Mouse (Mus musculus): ENCODE results near the gene Gtf2i. TPM values are rescaled to one million over a fixed set of nuclear protein-coding genes. Genes with fewer than 3 reads are reported as not detected.
A peak's percentile ranks its signal among the peaks of the same experiment; 100 is the strongest.

The Gtf2i gene
- polyA plus RNA-seq, 1 experiment = 79.7 TPM

DNA sequence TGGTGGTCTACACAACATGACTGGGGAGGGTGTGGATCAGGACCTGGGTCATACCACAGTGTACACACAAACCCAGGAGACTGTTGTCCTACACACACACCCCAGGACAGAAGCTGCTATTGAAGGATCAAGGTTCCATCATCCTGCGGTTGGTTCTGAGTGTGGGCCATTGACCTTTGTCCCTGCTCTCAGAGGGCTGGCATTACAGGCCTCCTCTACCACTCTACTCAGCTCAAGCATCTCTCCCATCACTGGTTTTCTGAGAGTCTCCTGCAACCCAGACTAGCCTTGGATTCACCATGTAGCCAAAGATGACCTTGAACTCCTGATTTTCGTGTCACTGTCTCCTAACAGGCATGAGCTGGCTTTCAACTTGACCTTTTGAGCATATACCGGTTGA is 78.3 kb downstream of the Gtf2i start:
- no peak overlapping the region for H3ac ChIP-seq (ENCODE audit: control insufficient read depth, insufficient read length)
- H3K4me2 ChIP-seq (ENCODE audit: low read depth) = no peak overlapping the region
- no peaks in the 10 kb centered on the region for H3K27me3 ChIP-seq (ENCODE audit: control insufficient read depth, insufficient read depth, insufficient read length)
- no peaks in the 10 kb centered on the region for H3K79me2 ChIP-seq (ENCODE audit: control insufficient read depth, insufficient read depth)
- no peak overlapping the region for H3K4me3 ChIP-seq
- H3K36me3 ChIP-seq (ENCODE audit: control insufficient read depth, insufficient read depth) = peaks cover 22% of the 10 kb centered on the region
- TF ChIP-seq USF1 (IDR thresholded peaks at IDR 0.05; ENCODE audit: low read depth) = no peak
- TF ChIP-seq MYOG (IDR thresholded peaks at IDR 0.05; ENCODE audit: control insufficient read depth in 1 of 3, insufficient read depth in 1 of 3, insufficient read length in 2 of 3, low read depth in 2 of 3) = no peak
- TF ChIP-seq POLR2A (IDR thresholded peaks at IDR 0.05; ENCODE audit: insufficient read length, low read depth) = no peak
- no peak for TF ChIP-seq POLR2AphosphoS2 (IDR thresholded peaks at IDR 0.05; ENCODE audit: insufficient read length, low read depth)

DNA sequence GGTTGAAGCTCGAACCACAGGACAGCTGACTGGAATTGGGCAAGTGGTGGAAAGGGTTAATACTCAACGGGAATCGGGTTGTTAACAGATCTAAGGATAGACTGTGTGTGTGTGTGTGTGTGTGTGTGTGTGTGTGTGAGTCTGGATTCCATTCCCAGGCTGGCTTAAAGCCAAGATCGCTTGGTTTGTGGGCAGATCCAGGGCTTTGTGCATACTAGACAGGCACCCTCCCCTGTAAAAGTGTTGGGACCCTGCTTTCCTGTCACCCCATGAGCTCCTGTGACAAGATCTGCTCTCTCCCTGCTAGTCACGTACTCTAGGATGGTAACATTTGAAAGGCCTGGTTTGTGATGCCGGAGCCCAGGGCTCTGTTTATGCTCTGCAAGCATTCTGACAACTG is 79.4 kb downstream of the Gtf2i start:
- Histone ChIP-seq H3K4me3 (no peak overlapping the region), H3ac (ENCODE audit: control insufficient read depth, insufficient read length) (no peak overlapping the region), H3K4me2 (ENCODE audit: low read depth) (no peak overlapping the region), H3K36me3 (ENCODE audit: control insufficient read depth, insufficient read depth) (peaks cover 15% of the 10 kb centered on the region), H3K27me3 (ENCODE audit: control insufficient read depth, insufficient read depth, insufficient read length) (no peaks in the 10 kb centered on the region), H3K79me2 (ENCODE audit: control insufficient read depth, insufficient read depth) (no peaks in the 10 kb centered on the region)
- TF ChIP-seq POLR2AphosphoS2 (IDR thresholded peaks at IDR 0.05; ENCODE audit: insufficient read length, low read depth) = no peak
- no peak for TF ChIP-seq TCF12 (IDR thresholded peaks at IDR 0.05; ENCODE audit: insufficient read depth, poor library complexity, severe bottlenecking)
- TF ChIP-seq POLR2A (IDR thresholded peaks at IDR 0.05; ENCODE audit: insufficient read length, low read depth) = no peak
- TF ChIP-seq USF1 (IDR thresholded peaks at IDR 0.05; ENCODE audit: low read depth) = no peak
- TF ChIP-seq TCF3 (IDR thresholded peaks at IDR 0.05; ENCODE audit: insufficient read length, low read depth) = no peak
- TF ChIP-seq MYOD1 (IDR thresholded peaks at IDR 0.05; ENCODE audit: control insufficient read depth in 1 of 3, insufficient read length in 2 of 3, low read depth in 2 of 3) = no peak
- TF ChIP-seq REST (IDR thresholded peaks at IDR 0.05; ENCODE audit: insufficient read depth, insufficient read length) = no peak
- no peak for TF ChIP-seq E2F4 (IDR thresholded peaks at IDR 0.05; ENCODE audit: insufficient read depth)
- TF ChIP-seq MAX (IDR thresholded peaks at IDR 0.05; ENCODE audit: low read depth) = no peak
- no peak for TF ChIP-seq SRF (IDR thresholded peaks at IDR 0.05; ENCODE audit: control insufficient read depth, insufficient read length, low read depth)
- no peak for TF ChIP-seq MYOG (IDR thresholded peaks at IDR 0.05; ENCODE audit: control insufficient read depth in 1 of 3, insufficient read depth in 1 of 3, insufficient read length in 2 of 3, low read depth in 2 of 3)
- TF ChIP-seq CEBPB (IDR thresholded peaks at IDR 0.05; ENCODE audit: insufficient read depth, poor library complexity, severe bottlenecking) = no peak

DNA sequence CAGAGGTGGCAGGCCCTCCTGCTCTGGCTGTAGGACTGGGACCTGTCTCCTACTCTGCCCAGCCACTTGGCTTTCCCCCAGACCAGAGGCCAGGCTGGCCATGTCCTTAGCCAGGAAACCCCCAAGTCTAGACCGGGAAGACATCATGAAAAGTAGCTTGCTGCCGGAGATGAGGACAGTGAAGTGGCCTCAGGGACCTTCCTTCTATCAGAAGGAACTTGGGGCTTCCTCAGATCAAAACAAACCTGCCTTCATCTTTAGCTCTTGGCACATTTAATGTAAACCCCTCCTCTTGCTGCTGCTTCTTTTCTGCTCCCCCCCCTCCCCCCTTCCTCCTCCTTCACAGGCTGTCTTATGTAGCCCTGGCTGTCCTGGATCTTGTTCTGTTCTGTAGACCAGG is 80.4 kb downstream of the Gtf2i start:
- no peak overlapping the region for H3ac ChIP-seq (ENCODE audit: control insufficient read depth, insufficient read length)
- H3K4me2 ChIP-seq (ENCODE audit: low read depth) = no peak overlapping the region
- peaks cover 11% of the 10 kb centered on the region for H3K36me3 ChIP-seq (ENCODE audit: control insufficient read depth, insufficient read depth)
- H3K4me3 ChIP-seq = no peak overlapping the region
- no peaks in the 10 kb centered on the region for H3K79me2 ChIP-seq (ENCODE audit: control insufficient read depth, insufficient read depth)
- H3K27me3 ChIP-seq (ENCODE audit: control insufficient read depth, insufficient read depth, insufficient read length) = no peaks in the 10 kb centered on the region
- no peak for TF ChIP-seq MAX (IDR thresholded peaks at IDR 0.05; ENCODE audit: low read depth)
- TF ChIP-seq POLR2AphosphoS2 (IDR thresholded peaks at IDR 0.05; ENCODE audit: insufficient read length, low read depth) = no peak
- no peak for TF ChIP-seq REST (IDR thresholded peaks at IDR 0.05; ENCODE audit: insufficient read depth, insufficient read length)
- TF ChIP-seq TCF12 (IDR thresholded peaks at IDR 0.05; ENCODE audit: insufficient read depth, poor library complexity, severe bottlenecking) = no peak
- no peak for TF ChIP-seq USF1 (IDR thresholded peaks at IDR 0.05; ENCODE audit: low read depth)
- no peak for TF ChIP-seq CEBPB (IDR thresholded peaks at IDR 0.05; ENCODE audit: insufficient read depth, poor library complexity, severe bottlenecking)
- TF ChIP-seq SRF (IDR thresholded peaks at IDR 0.05; ENCODE audit: control insufficient read depth, insufficient read length, low read depth) = no peak
- TF ChIP-seq POLR2A (IDR thresholded peaks at IDR 0.05; ENCODE audit: insufficient read length, low read depth) = no peak
- no peak for TF ChIP-seq TCF3 (IDR thresholded peaks at IDR 0.05; ENCODE audit: insufficient read length, low read depth)
- TF ChIP-seq MYOG (IDR thresholded peaks at IDR 0.05; ENCODE audit: control insufficient read depth in 1 of 3, insufficient read depth in 1 of 3, insufficient read length in 2 of 3, low read depth in 2 of 3) = no peak
- no peak for TF ChIP-seq E2F4 (IDR thresholded peaks at IDR 0.05; ENCODE audit: insufficient read depth)
- TF ChIP-seq MYOD1 (IDR thresholded peaks at IDR 0.05; ENCODE audit: control insufficient read depth in 1 of 3, insufficient read length in 2 of 3, low read depth in 2 of 3) = no peak

DNA sequence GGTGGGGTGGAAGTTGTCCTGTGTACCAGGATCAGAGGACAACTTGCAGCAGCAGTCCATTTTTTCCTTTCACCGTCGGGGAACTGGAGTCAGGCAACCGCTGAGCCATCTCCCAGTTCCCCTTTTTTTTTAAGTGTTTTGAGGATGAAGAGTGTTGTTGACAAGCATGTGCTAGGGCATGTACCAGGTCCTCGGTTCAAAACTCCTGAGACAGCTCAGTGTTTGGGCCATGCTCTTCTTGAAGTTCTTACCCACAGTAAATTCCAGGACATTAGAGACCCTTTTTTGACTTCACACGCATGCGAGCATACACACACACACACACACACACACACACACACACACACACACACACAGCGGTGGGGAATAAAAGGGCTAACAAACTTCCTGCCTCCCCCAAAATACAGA is 81.3 kb downstream of the Gtf2i start:
- no peak overlapping the region for H3K4me2 ChIP-seq (ENCODE audit: low read depth)
- TF ChIP-seq REST (IDR thresholded peaks at IDR 0.05; ENCODE audit: insufficient read depth, insufficient read length) = no peak
- TF ChIP-seq TCF3 (IDR thresholded peaks at IDR 0.05; ENCODE audit: insufficient read length, low read depth) = no peak
- TF ChIP-seq MYOD1 (IDR thresholded peaks at IDR 0.05; ENCODE audit: control insufficient read depth in 1 of 3, insufficient read length in 2 of 3, low read depth in 2 of 3) = no peak
- no peak for TF ChIP-seq CEBPB (IDR thresholded peaks at IDR 0.05; ENCODE audit: insufficient read depth, poor library complexity, severe bottlenecking)
- no peak for TF ChIP-seq USF1 (IDR thresholded peaks at IDR 0.05; ENCODE audit: low read depth)
- TF ChIP-seq POLR2A (IDR thresholded peaks at IDR 0.05; ENCODE audit: insufficient read length, low read depth) = no peak
- no peak for TF ChIP-seq TCF12 (IDR thresholded peaks at IDR 0.05; ENCODE audit: insufficient read depth, poor library complexity, severe bottlenecking)
- no peak for TF ChIP-seq MAX (IDR thresholded peaks at IDR 0.05; ENCODE audit: low read depth)
- no peak for TF ChIP-seq SRF (IDR thresholded peaks at IDR 0.05; ENCODE audit: control insufficient read depth, insufficient read length, low read depth)
- no peak for TF ChIP-seq MYOG (IDR thresholded peaks at IDR 0.05; ENCODE audit: control insufficient read depth in 1 of 3, insufficient read depth in 1 of 3, insufficient read length in 2 of 3, low read depth in 2 of 3)
- TF ChIP-seq POLR2AphosphoS2 (IDR thresholded peaks at IDR 0.05; ENCODE audit: insufficient read length, low read depth) = no peak
- no peak for TF ChIP-seq E2F4 (IDR thresholded peaks at IDR 0.05; ENCODE audit: insufficient read depth)
- H3K4me3 ChIP-seq = no peak overlapping the region
- no peak overlapping the region for H3ac ChIP-seq (ENCODE audit: control insufficient read depth, insufficient read length)
- H3K27me3 ChIP-seq (ENCODE audit: control insufficient read depth, insufficient read depth, insufficient read length) = no peaks in the 10 kb centered on the region
- peaks cover 11% of the 10 kb centered on the region for H3K36me3 ChIP-seq (ENCODE audit: control insufficient read depth, insufficient read depth)
- H3K79me2 ChIP-seq (ENCODE audit: control insufficient read depth, insufficient read depth) = no peaks in the 10 kb centered on the region

DNA sequence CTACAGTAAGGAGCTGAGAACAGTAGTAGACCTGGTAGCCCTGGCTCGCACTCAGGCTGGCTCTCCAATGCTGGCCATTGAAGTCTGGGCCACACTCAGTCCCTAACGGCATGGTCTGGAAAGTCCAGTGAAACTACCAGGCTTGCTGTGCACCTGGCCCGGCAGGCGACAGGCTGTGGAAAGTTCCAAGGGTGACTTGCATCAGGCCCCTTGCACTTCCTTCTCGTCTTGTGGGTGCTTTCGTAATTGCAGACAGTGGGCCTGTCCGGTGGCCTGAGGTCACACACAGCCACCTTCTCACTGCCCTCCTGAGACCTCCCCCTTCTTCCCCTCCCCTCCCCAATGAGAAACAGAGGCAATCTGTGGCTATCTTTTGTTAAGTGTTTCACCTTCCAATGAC is 82.0 kb downstream of the Gtf2i start:
- H3K27me3 ChIP-seq (ENCODE audit: control insufficient read depth, insufficient read depth, insufficient read length) = no peaks in the 10 kb centered on the region
- H3K4me2 ChIP-seq (ENCODE audit: low read depth) = no peak overlapping the region
- TF ChIP-seq POLR2A (IDR thresholded peaks at IDR 0.05; ENCODE audit: insufficient read length, low read depth) = no peak
- TF ChIP-seq MYOG (IDR thresholded peaks at IDR 0.05; ENCODE audit: control insufficient read depth in 1 of 3, insufficient read depth in 1 of 3, insufficient read length in 2 of 3, low read depth in 2 of 3) = peak in 1 of 3 experiments; percentile 10
- peak in 1 of 3 experiments; percentile 22 for TF ChIP-seq MYOD1 (IDR thresholded peaks at IDR 0.05; ENCODE audit: control insufficient read depth in 1 of 3, insufficient read length in 2 of 3, low read depth in 2 of 3)
- no peak for TF ChIP-seq REST (IDR thresholded peaks at IDR 0.05; ENCODE audit: insufficient read depth, insufficient read length)
- H3K36me3 ChIP-seq (ENCODE audit: control insufficient read depth, insufficient read depth) = peaks cover 7% of the 10 kb centered on the region
- H3ac ChIP-seq (ENCODE audit: control insufficient read depth, insufficient read length) = no peak overlapping the region
- no peak overlapping the region for H3K4me3 ChIP-seq
- H3K79me2 ChIP-seq (ENCODE audit: control insufficient read depth, insufficient read depth) = no peaks in the 10 kb centered on the region
